Mouse (Mus musculus) CH12F3 (cell line): Measurements from ENCODE around the gene Hoxd9.

ENCODE experiments used
- in situ Hi-C: fragments of 300-500 bp; cut with MboI; formaldehyde crosslinking; loops from 2 replicates; pipeline ENCODE4 v1.14.3; 2020; ENCODE audit warnings: low sequenced_read_pairs

Hoxd9 gene

DNA sequence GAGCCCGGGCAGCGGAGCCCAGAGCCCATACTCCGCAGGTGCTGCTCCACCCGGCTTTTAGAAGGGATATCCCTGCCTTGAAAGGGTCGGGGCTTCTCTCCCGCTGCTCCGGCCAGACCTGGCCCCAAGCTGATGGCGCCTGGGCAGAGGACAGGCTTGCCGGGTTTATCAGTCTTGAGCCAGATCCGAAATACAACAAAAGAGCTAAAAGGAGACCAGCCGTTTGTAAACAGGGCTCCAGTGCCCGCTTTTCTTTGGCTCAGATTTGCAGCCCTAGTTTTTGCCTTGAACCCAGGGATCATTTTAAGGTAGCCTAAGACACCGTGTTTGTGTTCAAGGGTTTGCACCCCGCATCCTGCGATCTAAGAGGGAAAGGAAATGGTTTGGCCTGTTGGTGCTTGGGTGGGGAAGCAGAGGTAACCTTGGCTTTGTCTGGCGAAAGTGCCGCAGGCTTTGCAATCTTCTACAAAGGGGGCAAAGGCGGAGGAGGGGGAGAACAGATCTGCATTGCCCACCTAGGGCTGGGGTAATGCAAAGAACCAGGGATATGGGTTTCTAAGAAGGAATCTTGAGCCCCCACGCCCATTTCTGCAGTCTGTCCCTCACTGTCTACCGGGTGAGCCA lies 4.6 kb upstream of the Hoxd9 start:
- in situ Hi-C loops, result loop anchor here (10.0 to 25.0 kb wide), 2 partner anchors 452 to 619 kb away; no protein-coding TSS in a partner anchor

GRCm38 (mm10) chr2:74693432-74693827 lies 4.1 kb upstream of the Hoxd9 start:
- in situ Hi-C loops, result loop anchor here (10.0 to 25.0 kb wide), 2 partner anchors 451 to 619 kb away; no protein-coding TSS in a partner anchor

GRCm38 (mm10) chr2:74694066-74694465 lies 3.5 kb upstream of the Hoxd9 start:
- in situ Hi-C loops, result loop anchor here (10.0 to 25.0 kb wide), 2 partner anchors 451 to 618 kb away; no protein-coding TSS in a partner anchor

DNA sequence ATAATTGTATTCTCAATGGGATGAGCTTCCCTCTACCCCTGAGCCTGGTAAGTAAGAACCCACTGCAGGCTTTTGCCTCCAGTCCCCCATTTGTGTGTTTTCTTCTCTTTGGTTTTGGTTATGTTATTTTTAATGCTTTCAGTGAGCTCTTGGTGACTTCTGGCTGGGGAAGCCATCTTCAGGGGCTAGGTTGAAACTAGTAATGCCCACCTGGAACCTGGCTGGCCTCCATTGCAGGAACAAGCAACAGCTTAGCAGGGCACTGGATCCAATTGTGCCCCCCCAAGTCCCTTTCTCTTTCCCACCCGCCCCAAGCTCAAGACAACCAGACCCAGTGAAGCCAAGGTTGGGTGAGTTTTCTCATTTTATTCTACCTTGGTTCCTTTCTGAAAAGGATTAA lies 2.1 kb upstream of the Hoxd9 start:
- in situ Hi-C loops, result loop anchor here (10.0 to 25.0 kb wide), 2 partner anchors 449 to 617 kb away; no protein-coding TSS in a partner anchor

- in situ Hi-C loops, result loop anchor here (10.0 to 25.0 kb wide), 2 partner anchors 449 to 616 kb away; no protein-coding TSS in a partner anchor
These were observed 1.6 kb upstream of the Hoxd9 start for GRCm38 (mm10) chr2:74695813-74696430.

DNA sequence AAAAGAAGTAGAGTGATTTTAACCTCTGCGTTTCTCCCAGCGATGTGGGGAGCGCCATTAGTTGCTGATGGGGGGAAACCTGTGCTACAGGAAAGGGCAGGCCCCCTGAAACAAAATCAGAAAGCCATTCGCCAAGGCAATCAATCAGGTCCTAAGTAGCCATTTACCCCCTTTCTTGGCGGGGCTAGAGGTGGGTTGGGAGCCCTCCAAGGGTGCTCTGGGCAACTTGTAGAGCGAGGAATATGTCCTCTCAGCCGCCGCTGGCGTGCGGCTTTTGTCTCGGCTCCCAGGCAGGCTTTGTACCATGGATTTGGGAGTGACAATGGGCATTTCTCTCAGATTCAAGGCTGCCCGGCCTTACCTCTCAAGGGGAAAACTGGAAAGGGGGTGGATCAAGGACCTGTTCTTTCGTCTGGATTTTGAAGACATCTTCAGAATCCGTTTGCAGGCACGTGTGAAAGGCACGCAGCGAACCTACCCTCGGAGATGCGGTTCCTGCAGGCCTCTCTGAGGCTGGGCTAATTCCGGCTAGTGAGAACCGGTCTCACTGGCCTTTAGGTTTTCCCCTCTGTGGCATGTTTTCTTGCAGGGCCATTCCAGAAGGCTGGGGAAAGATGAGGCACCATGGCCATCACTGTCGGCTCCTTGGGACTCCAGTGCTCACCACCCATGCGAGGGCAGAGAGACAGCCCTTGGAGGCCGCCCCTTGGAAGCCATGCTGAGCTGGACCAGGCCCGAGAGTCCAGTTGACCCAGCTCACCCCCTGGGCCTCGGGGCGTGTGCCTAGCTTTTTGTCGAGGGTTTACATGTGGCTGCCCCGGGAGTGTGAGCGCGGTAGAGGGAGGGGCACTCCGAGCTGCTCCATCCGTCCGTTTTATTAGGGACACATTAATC lies 838 bp upstream of the Hoxd9 start:
- in situ Hi-C loops, result loop anchor here (10.0 to 25.0 kb wide), 2 partner anchors 448 to 616 kb away; no protein-coding TSS in a partner anchor

GRCm38 (mm10) chr2:74698201-74699052 lies 900 bp downstream of the Hoxd9 start:
- in situ Hi-C loops, result loop anchor here (10.0 to 25.0 kb wide), 2 partner anchors 446 to 614 kb away; no protein-coding TSS in a partner anchor

GRCm38 (mm10) chr2:74699053-74699430 lies 1.5 kb downstream of the Hoxd9 start:
- in situ Hi-C loops, result loop anchor here (10.0 to 25.0 kb wide), 2 partner anchors 446 to 613 kb away; no protein-coding TSS in a partner anchor

DNA sequence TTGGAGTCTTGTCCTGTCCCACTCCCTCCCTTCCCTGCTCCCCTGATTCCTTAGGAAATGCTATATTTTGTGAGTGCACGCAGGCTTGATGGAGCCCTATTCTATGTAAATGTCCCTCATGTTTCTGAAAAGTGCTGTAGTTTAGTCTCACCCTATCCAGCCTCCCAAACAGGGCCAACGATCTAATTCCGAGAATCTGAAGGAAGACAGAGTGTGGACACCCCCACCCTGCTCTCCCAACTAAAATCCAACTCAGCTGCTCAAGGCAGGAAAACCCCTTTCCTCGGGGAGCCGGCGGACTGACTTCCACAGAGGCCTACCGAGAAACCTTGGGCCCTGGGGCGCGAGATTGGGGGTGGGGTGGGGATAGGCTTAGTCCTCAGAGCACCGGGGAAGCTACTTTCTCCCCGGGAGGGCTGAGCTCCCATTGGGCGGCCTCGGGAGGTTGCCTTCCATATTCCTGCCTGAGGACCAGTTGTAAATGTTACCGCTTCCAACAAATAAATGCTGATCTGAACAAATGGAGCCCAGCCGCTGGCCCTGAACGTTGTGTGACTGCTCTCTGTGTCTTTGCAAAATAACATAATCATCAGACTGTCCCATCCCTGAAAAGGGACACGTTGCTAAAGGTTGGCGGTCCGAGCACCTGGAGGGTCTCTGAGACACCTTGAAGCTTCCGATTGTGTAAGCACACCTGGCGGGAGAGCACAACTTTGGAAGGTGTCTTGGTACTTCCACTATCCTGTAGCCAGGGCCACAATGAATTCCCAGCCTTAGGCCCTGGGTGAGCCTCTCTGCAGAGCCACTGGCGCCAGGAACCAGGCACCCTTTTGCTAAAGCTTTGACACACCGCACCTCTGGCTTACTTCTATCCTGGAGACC lies 2.4 kb downstream of the Hoxd9 start:
- in situ Hi-C loops, result loop anchor here (10.0 to 25.0 kb wide), 3 partner anchors 445 to 887 kb away; no protein-coding TSS in a partner anchor

- in situ Hi-C loops, result loop anchor here (25.0 kb wide), 1 partner anchor 887 kb away; no protein-coding TSS in a partner anchor
These were observed 3.1 kb downstream of the Hoxd9 start for GRCm38 (mm10) chr2:74700546-74701112.

- in situ Hi-C loops, result loop anchor here (25.0 kb wide), 1 partner anchor 885 kb away; no protein-coding TSS in a partner anchor
These were observed 4.7 kb downstream of the Hoxd9 start for GRCm38 (mm10) chr2:74701949-74702819.

- in situ Hi-C loops, result loop anchor here (25.0 kb wide), 1 partner anchor 884 kb away; no protein-coding TSS in a partner anchor
These were observed 5.3 kb downstream of the Hoxd9 start for GRCm38 (mm10) chr2:74702820-74703219.

GRCm38 (mm10) chr2:74703317-74703716 lies 5.8 kb downstream of the Hoxd9 start:
- in situ Hi-C loops, result loop anchor here (25.0 kb wide), 1 partner anchor 884 kb away; no protein-coding TSS in a partner anchor

DNA sequence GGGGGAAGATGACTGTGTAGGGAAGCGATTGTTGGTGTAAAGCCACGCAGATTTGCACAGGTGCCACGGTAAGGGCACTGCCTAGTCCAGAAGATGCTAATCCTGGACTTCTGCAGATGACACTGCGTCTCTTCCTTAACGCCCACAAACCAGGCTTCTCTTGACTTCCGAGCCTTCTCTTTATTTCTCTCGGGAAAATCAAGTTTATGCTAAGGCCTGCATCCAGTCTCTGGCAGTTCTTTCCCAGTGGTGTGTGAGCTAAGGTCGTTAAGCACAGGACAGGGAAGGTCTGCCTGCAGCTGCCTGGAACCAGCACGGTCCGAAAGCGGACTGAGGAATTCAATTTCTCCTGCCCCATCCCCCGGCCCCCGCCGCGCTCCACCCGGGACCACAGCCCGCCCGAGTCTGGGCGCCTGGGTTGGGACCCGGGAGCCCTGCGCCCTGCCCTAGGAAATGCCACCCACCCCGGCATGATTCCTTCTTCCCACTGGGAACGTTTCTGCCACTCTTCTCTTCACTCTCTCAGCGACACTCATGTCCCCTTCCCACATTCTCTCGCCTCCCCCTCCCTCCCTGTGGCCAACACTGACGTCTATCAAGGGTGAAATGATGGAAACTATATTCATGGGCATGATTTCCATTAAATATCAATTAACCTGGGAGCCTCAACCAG lies 6.3 kb downstream of the Hoxd9 start:
- in situ Hi-C loops, result loop anchor here (25.0 kb wide), 1 partner anchor 883 kb away; no protein-coding TSS in a partner anchor

- in situ Hi-C loops, result loop anchor here (25.0 kb wide), 1 partner anchor 883 kb away; no protein-coding TSS in a partner anchor
These were observed 7.0 kb downstream of the Hoxd9 start, which contains the start of gene Hoxd8 for GRCm38 (mm10) chr2:74704393-74704998. Gene Hoxd8, plus strand, starts transcription at chr2:74704615.

GRCm38 (mm10) chr2:74704999-74705466 lies 7.5 kb downstream of the Hoxd9 start:
- in situ Hi-C loops, result loop anchor here (25.0 kb wide), 1 partner anchor 882 kb away; no protein-coding TSS in a partner anchor
